Mouse (Mus musculus): ENCODE measurements around the gene Dnajc4.

DNA sequence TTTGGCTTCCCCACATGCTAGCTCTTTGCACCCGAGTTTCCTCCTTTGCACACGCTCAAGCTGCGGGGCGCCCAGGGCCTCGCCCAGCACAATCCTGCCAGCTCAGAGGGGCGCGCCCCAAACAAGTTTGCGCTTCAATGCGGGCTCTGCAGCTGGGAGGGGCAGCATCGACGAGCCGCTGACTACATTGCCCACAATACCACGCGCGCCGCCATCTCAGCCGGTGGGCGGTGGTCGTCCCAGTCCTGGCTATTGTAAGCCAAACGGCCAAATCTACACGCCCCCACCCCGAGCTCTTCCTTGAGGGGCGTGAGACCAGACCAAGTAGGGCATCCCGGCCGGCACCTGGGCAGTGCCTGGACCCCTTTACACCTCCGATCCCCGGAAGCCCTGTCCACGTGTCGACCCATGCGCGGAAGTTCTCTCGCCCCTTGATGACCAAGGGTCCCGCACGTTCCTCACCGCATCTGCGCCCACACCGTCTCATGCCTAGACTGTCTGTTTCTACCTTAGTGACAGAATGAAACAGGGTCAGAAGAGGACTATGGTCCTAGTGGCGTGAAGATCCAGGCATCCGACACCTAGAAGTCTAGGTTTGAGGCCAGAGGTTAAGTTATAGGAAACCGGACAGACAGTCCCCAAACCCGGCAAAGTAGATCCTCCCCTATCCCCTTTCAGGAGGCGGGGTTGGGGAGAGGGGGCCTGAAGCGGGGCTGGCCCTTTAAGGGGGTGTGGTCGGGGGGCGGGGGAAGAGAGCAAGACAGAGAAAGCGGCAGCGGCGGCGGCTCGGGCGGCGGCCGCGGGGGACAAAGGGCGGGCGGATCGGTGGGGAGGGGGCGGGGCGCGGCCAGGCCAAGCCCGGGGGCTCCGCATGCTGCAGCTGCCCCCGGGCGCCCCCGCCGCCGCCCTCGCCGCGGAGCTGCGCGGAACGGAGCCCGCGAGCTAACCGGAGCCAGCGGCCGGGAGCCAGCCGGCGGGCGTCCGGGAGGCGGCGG, 17.9 kb downstream of the Dnajc4 start, which contains the start of gene Ppp1r14b:
- no peak for TF ChIP-seq CTCF (IDR thresholded peaks at IDR 0.05)
- TF ChIP-seq EP300 (IDR thresholded peaks at IDR 0.05; ENCODE audit: insufficient read depth, low read depth, low read length), result no peak
- 0 out of 2 replicates have a peak, but pooled peaks have one; percentile 44 for TF ChIP-seq POLR2A (IDR thresholded peaks at IDR 0.05; ENCODE audit: insufficient read depth, low read depth, low read length)
